Mouse (Mus musculus) midbrain, embryonic 14.5 days (tissue): ENCODE measurements at regions not wholly inside any gene's neighbourhood (a gene's known extent, or its start where the extent isn't known, plus 50 kb on each side); places are given as distances from the start of the nearest gene placed in this dataset.

ENCODE experiments used
- ATAC-seq: fragments of 200-750 bp; cut with Nextera tagmentation; 2 replicates; pipeline ENCODE4 v1.8.0; 2017; ENCODE audit warnings: moderate number of reproducible peaks, moderate library complexity; ENCODE audit not compliant: low FRiP score, low TSS enrichment
- DNase-seq: peaks from one replicate; pipeline ENCODE4 v3.0.0-alpha.2; 2015
- H3K27ac ChIP-seq: fragments of 300-500 bp; sonication (generic); replicated peaks from 2 replicates; pipeline ENCODE4 v1.5.1; 2014; ENCODE audit warnings: mild to moderate bottlenecking, low read depth, low read length, moderate library complexity
- H3K27me3 ChIP-seq: fragments of 300-500 bp; sonication (generic); 2 replicates; pipeline ENCODE4 v1.6.1; 2014; ENCODE audit warnings: low read length, control low read depth, mixed read lengths; ENCODE audit not compliant: control insufficient read depth, insufficient read depth
- H3K36me3 ChIP-seq: fragments of 300-500 bp; sonication (generic); 2 replicates; pipeline ENCODE4 v1.6.1; 2014; ENCODE audit warnings: low read length, control low read depth; ENCODE audit not compliant: control insufficient read depth, insufficient read depth
- H3K4me1 ChIP-seq: fragments of 300-500 bp; sonication (generic); 2 replicates; pipeline ENCODE4 v1.6.1; 2014; ENCODE audit warnings: mild to moderate bottlenecking, antibody characterized with exemption, low read length, control low read depth; ENCODE audit not compliant: control insufficient read depth, insufficient read depth
- H3K4me2 ChIP-seq: fragments of 300-500 bp; sonication (generic); 2 replicates; pipeline ENCODE4 v1.6.1; 2014; ENCODE audit warnings: mild to moderate bottlenecking, low read length, moderate library complexity
- H3K4me3 ChIP-seq: fragments of 300-500 bp; sonication (generic); replicated peaks from 2 replicates; pipeline ENCODE4 v1.5.1; 2014; ENCODE audit warnings: low read depth, low read length
- H3K9ac ChIP-seq: fragments of 300-500 bp; sonication (generic); replicated peaks from 2 replicates; pipeline ENCODE4 v1.6.1; 2014; ENCODE audit warnings: mild to moderate bottlenecking, low read length, moderate library complexity
- H3K9me3 ChIP-seq: fragments of 300-500 bp; sonication (generic); 2 replicates; pipeline ENCODE4 v1.6.1; 2016; ENCODE audit warnings: low read length, control low read depth, mixed read lengths; ENCODE audit not compliant: control insufficient read depth
- WGBS: fragments of 180-500 bp; shearing (Covaris S2); extraction: QIAGEN DNeasy Blood & Tissue Kit; methylation state at CpG from one replicate; pipeline ENCODE4 v1.1.7; 2014; 5-methylcytosine and 5-hydroxymethylcytosine counted together

DNA sequence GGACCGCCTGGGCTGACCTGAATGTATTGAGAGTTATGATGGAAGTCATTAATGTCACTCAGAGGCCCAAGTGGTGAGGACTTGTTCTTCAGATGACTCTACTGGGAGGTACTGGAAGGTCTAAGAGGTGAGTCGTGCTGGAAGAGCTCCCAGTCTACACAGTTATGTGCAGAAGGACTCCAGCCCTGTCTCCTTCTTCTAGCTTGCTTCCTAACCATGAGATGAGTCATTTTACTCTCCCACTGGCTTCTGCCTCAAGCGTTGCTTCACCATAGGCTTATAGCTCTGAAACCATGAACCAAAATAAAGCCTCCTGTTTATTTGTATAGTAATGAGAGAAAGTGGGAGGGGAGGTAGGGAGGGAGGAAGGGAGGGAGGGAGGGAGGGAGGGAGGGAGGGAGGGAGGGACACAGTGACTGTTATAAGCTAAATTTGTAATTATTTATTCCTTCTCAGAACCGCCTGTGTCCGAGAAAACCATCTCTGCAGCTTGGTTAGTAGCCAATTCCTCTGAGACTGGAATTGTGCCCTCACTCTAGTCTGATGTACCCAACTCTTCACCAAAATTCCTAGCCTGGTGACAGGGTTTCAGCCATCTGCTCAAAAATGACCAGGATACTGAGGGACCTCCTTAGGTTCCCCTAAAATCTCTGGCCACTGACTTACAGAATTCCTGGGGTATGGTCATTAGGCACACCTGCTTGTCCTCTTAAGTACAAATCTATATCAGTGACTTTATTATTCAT is 211.6 kb upstream of the Atp2b1 start:
- 91% methylated on average over 5 of the region's 5 CpGs for WGBS
- ATAC-seq: no peak
- Histone ChIP-seq H3K36me3 (no peaks in the 10 kb centered on the region), H3K9ac (no peak overlapping the region), H3K9me3 (no peaks in the 10 kb centered on the region), H3K27me3 (no peaks in the 10 kb centered on the region), H3K4me2 (no peak overlapping the region), H3K4me1 (no peaks in the 10 kb centered on the region), H3K27ac (no peak overlapping the region), H3K4me3 (no peak overlapping the region)
- DNase-seq: no peak

DNA sequence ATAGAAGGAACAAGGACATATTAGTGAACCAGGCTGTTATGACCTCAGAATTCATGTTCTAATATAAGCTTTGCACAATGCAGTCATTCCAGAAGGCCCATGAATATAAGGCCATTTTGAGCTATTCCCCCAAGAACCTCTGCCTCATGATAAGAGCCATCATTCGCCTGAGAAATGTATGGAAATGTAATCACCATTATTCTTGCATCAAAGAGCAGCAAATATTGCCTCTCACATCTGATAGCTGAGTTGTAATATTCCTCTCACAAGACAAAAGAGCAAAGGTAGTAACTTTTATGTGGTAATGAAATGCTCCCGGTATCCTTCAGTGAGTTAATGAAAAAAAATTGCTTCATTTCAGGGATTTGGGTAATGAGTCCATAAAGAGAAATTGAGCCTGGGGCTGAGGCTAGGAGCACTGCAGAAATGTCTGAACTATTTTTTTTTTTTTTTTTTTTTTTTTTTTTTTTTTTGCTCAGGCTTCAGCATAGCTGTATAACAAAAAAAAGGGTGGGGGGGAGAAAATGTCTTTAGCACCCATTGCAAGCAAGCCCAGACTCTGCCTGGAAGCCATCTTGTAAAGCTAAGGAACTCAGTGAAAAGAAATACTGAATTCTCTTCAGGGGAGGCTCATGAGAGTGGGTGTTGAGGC is 210.4 kb upstream of the Atp2b1 start:
- no peak for DNase-seq
- Histone ChIP-seq H3K4me3 (no peak overlapping the region), H3K9ac (no peak overlapping the region)

DNA sequence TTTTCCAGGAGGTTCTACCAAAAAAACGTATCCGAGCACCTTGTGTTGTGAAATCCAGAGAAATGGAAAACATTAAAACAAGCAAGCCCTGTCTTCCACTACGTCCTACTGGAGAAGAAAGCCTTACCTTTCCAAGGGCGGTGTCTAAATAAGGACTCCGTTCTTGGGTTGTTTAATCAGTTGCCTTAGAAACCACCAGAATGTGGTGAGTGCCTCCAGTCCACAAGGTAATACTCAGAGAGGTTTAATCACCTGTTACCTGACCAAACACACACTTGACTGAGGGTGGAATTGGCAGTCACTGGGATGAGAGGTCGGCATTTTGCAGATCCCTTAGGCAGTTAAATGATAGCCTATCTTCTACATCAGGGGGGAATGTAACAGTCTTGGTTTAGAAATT is 209.6 kb upstream of the Atp2b1 start:
- H3K4me2 ChIP-seq: no peak overlapping the region
- H3K4me3 ChIP-seq: no peak overlapping the region
- H3K9ac ChIP-seq: no peak overlapping the region
- DNase-seq (no peak), ATAC-seq (no peak)
- H3K9me3 ChIP-seq: no peaks in the 10 kb centered on the region
- H3K36me3 ChIP-seq: no peaks in the 10 kb centered on the region
- H3K4me1 ChIP-seq: no peaks in the 10 kb centered on the region
- 94% methylated on average over 6 of the region's 6 CpGs for WGBS
- no peak overlapping the region for H3K27ac ChIP-seq
- no peaks in the 10 kb centered on the region for H3K27me3 ChIP-seq

More for the DNA sequence above, 210.4 kb upstream of the Atp2b1 start:
- H3K36me3 ChIP-seq: no peaks in the 10 kb centered on the region
- WGBS: 73% methylated on average over 2 of the region's 2 CpGs
- H3K27me3 ChIP-seq: no peaks in the 10 kb centered on the region
- H3K27ac ChIP-seq: no peak overlapping the region
- no peaks in the 10 kb centered on the region for H3K9me3 ChIP-seq
- no peaks in the 10 kb centered on the region for H3K4me1 ChIP-seq
- H3K4me2 ChIP-seq: no peak overlapping the region
- ATAC-seq: no peak

DNA sequence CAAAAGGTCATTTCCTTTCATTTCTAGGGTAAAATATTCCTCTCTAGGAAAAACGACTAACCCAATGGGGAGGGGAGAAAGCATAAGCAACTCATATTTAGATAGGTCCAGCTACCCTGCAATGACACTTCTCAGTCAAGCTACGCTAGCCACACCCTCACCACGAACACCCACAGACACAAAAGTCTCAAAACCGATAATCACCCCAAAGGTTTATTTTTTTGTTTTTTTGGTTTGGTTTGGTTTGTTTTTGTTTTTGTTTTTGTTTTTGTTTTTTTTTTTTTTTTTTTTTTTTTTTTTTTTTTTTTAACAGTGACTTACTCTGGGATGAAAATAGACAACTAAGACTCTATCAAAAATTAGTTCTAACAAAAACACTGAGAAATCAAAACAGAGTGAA is 196.3 kb upstream of the Atp2b1 start:
- no peaks in the 10 kb centered on the region for H3K9me3 ChIP-seq
- H3K4me3 ChIP-seq: no peak overlapping the region
- DNase-seq (no peak), ATAC-seq (no peak)
- no peaks in the 10 kb centered on the region for H3K36me3 ChIP-seq
- H3K4me2 ChIP-seq: no peak overlapping the region
- no peaks in the 10 kb centered on the region for H3K4me1 ChIP-seq
- 94% methylated on average over 4 of the region's 4 CpGs for WGBS
- H3K27me3 ChIP-seq: no peaks in the 10 kb centered on the region
- H3K9ac ChIP-seq: no peak overlapping the region
- no peak overlapping the region for H3K27ac ChIP-seq

DNA sequence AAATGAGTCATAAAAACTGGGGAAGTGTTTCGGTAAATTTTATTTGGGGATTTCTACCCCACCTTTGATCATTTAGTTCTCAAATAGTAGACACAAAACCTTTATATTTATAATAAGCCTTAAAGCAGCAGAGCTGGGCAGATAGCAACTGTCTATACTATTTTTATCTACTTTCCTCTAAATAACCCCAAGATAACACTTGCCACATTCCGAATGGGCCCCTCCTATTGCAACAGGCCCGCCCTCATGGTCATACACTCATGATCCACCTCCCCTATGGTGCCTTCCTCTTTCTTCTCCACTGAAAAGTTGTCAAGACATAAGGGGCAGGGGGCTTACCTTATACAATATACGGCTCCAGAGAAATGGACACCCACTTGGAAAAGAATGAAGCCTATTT is 195.5 kb upstream of the Atp2b1 start:
- Histone ChIP-seq H3K4me1 (no peaks in the 10 kb centered on the region), H3K36me3 (no peaks in the 10 kb centered on the region), H3K4me2 (no peak overlapping the region), H3K27ac (no peak overlapping the region), H3K9me3 (no peaks in the 10 kb centered on the region), H3K4me3 (no peak overlapping the region), H3K27me3 (no peaks in the 10 kb centered on the region), H3K9ac (no peak overlapping the region)
- 79% methylated on average over 4 of the region's 4 CpGs for WGBS
- DNase-seq (no peak), ATAC-seq (no peak)

DNA sequence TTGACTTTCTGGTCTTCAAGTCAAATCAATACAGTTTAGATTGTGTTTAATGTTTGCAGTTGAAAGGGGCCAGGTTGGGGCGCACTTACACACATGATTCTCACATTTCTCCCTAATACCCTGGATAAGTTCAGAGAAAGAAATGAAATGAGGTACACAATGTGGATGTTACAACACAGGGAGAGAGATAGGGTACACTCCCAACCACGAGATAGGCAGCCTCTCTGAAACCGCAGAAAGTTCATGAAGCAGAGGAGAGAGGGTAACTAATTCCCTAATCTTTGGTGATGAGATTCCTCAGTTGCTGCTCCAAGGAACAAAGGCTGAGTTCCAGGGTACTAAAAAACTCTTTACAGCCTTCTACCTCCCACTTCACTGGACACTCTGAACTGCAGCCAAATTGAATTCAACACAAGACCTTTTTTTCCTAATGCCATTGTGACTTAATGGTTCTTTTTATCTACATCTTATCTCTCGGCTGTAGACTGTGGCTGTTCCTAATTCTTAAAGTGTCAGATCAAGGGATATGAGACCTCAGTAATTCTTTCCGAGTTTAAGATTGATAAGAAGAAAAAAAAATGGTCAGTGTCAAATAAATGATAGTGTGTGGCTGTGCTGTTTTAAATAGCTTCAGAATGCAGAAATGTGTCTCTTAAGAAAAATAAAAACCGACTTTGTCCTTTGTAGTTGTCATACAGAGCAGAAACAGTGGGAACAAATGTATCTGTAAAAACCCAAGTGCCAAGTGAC is 193.8 kb upstream of the Atp2b1 start:
- Histone ChIP-seq H3K9ac (no peak overlapping the region), H3K27me3 (no peaks in the 10 kb centered on the region), H3K9me3 (no peaks in the 10 kb centered on the region), H3K27ac (no peak overlapping the region), H3K4me3 (no peak overlapping the region), H3K4me2 (no peak overlapping the region), H3K4me1 (no peaks in the 10 kb centered on the region), H3K36me3 (no peaks in the 10 kb centered on the region)
- DNase-seq (no peak), ATAC-seq (no peak)
- WGBS: 40% methylated on average over 6 of the region's 6 CpGs

DNA sequence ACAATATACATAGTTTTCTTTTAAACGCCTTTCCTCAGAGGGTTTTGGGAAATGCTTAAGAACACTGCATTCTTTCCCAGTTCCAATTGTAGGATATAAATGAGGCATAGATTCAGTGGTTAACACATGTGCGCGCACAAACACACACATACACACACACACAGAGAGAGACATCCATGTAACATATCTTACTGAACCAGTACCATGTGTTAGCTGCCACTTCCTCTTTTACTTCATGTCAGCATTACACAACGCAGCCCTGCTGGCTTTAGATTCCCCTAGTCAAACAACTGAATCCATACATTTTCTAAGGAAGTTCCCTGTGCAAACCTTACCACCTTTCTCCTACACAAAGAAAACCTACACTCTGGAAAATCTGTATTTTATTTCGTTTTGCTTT is 189.1 kb upstream of the Atp2b1 start:
- H3K4me3 ChIP-seq: no peak overlapping the region
- no peak overlapping the region for H3K4me2 ChIP-seq
- H3K36me3 ChIP-seq: no peaks in the 10 kb centered on the region
- ATAC-seq: no peak
- no peak overlapping the region for H3K27ac ChIP-seq
- no peak overlapping the region for H3K9ac ChIP-seq
- no peak for DNase-seq
- H3K9me3 ChIP-seq: no peaks in the 10 kb centered on the region
- no peaks in the 10 kb centered on the region for H3K4me1 ChIP-seq
- 92% methylated on average over 5 of the region's 5 CpGs for WGBS
- no peaks in the 10 kb centered on the region for H3K27me3 ChIP-seq

DNA sequence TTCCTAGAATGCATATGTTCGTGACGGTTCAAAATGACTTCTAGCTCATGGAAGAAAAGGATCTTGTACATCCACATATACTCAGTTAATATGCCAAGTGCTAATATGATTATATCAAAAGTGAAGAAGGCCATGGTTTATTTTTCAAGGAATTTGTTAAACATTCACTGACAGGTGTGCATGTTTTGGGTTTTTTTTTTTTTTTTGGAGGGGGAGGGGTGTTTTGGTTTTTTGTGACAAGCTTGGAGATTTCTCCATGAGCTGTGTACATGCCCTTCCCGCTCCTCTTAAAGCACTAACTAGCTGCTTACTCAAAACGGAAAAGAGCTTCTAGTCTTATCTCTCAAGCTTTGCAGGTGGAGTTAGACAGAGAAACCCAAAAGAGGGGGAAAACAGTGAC is 187.1 kb upstream of the Atp2b1 start:
- Histone ChIP-seq H3K4me1 (no peaks in the 10 kb centered on the region), H3K4me2 (no peak overlapping the region), H3K9ac (no peak overlapping the region), H3K36me3 (no peaks in the 10 kb centered on the region), H3K27ac (no peak overlapping the region), H3K9me3 (no peaks in the 10 kb centered on the region), H3K4me3 (no peak overlapping the region), H3K27me3 (no peaks in the 10 kb centered on the region)
- no peak for DNase-seq
- no peak for ATAC-seq
- 91% methylated on average over 4 of the region's 4 CpGs for WGBS
